9 mouse cellular contexts compared by ENCODE assay signal in the genomic region with DNA sequence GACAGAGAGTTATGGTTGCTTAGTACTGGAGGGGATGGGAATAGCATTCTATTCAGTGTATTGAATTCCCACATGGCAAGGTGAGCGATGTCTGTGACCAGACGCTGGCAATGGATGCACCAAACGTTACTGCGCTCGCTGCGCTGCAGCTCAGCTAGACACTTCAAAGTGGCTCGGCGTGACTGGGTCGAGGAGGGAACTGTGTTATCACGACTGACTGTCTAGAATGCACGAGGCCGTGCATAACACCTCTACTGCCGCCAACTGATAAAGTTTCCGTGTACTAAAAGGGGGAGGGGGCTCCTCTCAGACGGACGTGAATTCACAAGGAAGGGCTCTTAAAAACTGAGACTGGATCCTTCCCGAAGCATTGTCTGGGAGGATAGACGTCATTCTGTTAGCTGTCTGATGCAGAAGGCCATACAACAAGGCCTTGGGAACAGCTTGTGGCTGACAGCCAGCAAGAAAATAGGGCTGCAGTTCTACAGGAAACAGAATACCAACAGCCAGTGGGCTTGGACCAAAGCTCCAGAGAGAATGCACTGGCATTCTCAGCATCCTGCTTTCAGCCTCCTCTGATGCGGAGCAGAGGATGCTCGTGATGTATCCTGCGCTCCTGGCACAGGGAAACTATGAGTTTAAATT. TPM values are rescaled to one million over a fixed set of nuclear protein-coding genes. Genes with fewer than 3 reads are reported as not detected.
DNase-seq lines count a peak whose midpoint lies in the region; ATAC-seq and TF ChIP-seq lines count a peak whose summit lies in the region.
"Had no signal": no experiment of that assay in that cellular context is flagged by ENCODE, and none has a peak within 500 bp of the region (broad histone marks: within the 10 kb centered on the region; RNA-seq: fewer than 3 reads in every experiment).

No protein-coding gene starts in this region.

- peak; percentile 37; the same call in 1 of the 2 replicates for TF ChIP-seq EP300 in lung, postnatal 0 days (IDR thresholded peaks at IDR 0.05)

- peak; percentile 38 for DNase-seq in hindbrain, postnatal 0 days (ENCODE audit: low spot score)
- DNase-seq in hindbrain, embryonic 10.5 days (ENCODE audit: low spot score): no peak
- DNase-seq in adrenal gland, adult (ENCODE audit: inconsistent age in 2 of 2, low spot score in 1 of 2): peak; percentile 70 to 88
- DNase-seq in adrenal gland, adult 8-10 months: peak; percentile 54
- DNase-seq in lung, postnatal 0 days (ENCODE audit: low spot score): peak; percentile 52
- no peak for DNase-seq in retina, embryonic 14.5 days (ENCODE audit: low spot score)
- no peak for DNase-seq in natural killer cell, adult 2 months (ENCODE audit: low spot score in 2 of 2)
- DNase-seq: kidney, adult 2 months had no signal

- no peak overlapping the region for H3K9ac ChIP-seq in hindbrain, postnatal 0 days (replicated peaks; ENCODE audit: low read length)
- no peak overlapping the region for H3K9ac ChIP-seq in lung, postnatal 0 days (replicated peaks; ENCODE audit: low read depth)
- H3K9ac ChIP-seq: embryonic facial prominence, embryonic 15.5 days had no signal

- H3K27me3 ChIP-seq in hindbrain, postnatal 0 days (ENCODE audit: insufficient read depth, low read length): no peaks in the 10 kb centered on the region
- no peaks in the 10 kb centered on the region for H3K27me3 ChIP-seq in hindbrain, embryonic 10.5 days (ENCODE audit: insufficient read depth, poor library complexity, severe bottlenecking)
- H3K27me3 ChIP-seq in lung, postnatal 0 days (replicated peaks; ENCODE audit: insufficient read depth, low read length): no peaks in the 10 kb centered on the region
- H3K27me3 ChIP-seq: embryonic facial prominence, embryonic 15.5 days had no signal

- no peaks in the 10 kb centered on the region for H3K36me3 ChIP-seq in hindbrain, postnatal 0 days (ENCODE audit: insufficient read depth, low read length)
- no peaks in the 10 kb centered on the region for H3K36me3 ChIP-seq in hindbrain, embryonic 10.5 days
- no peaks in the 10 kb centered on the region for H3K36me3 ChIP-seq in lung, postnatal 0 days (ENCODE audit: insufficient read depth, low read length)
- H3K36me3 ChIP-seq: embryonic facial prominence, embryonic 15.5 days had no signal

- H3K9me3 ChIP-seq in hindbrain, postnatal 0 days (ENCODE audit: low read length): no peaks in the 10 kb centered on the region
- no peaks in the 10 kb centered on the region for H3K9me3 ChIP-seq in hindbrain, embryonic 10.5 days
- no peaks in the 10 kb centered on the region for H3K9me3 ChIP-seq in lung, postnatal 0 days (ENCODE audit: low read length)
- H3K9me3 ChIP-seq: embryonic facial prominence, embryonic 15.5 days had no signal

- 70% methylated on average over 21 of the region's 21 CpGs for WGBS in hindbrain, postnatal 0 days
- 82% methylated on average over 21 of the region's 21 CpGs for WGBS in hindbrain, embryonic 10.5 days
- 30% methylated on average over 21 of the region's 21 CpGs for WGBS in lung, postnatal 0 days

- no peaks in the 10 kb centered on the region for H3K4me1 ChIP-seq in hindbrain, postnatal 0 days (ENCODE audit: insufficient read depth, low read length)
- no peaks in the 10 kb centered on the region for H3K4me1 ChIP-seq in hindbrain, embryonic 10.5 days (replicated peaks)
- no peaks in the 10 kb centered on the region for H3K4me1 ChIP-seq in lung, postnatal 0 days (ENCODE audit: insufficient read depth, low read depth, low read length)
- H3K4me1 ChIP-seq: embryonic facial prominence, embryonic 15.5 days had no signal

- no peak overlapping the region for H3K27ac ChIP-seq in hindbrain, postnatal 0 days
- H3K27ac ChIP-seq in hindbrain, embryonic 10.5 days: no peak overlapping the region
- H3K27ac ChIP-seq in lung, postnatal 0 days (ENCODE audit: low read length): no peak overlapping the region
- H3K27ac ChIP-seq: embryonic facial prominence, embryonic 15.5 days had no signal

- H3K4me3 ChIP-seq in hindbrain, postnatal 0 days (ENCODE audit: low read length): no peak overlapping the region
- H3K4me3 ChIP-seq in hindbrain, embryonic 10.5 days: no peak overlapping the region
- no peak overlapping the region for H3K4me3 ChIP-seq in lung, postnatal 0 days (ENCODE audit: low read depth, low read length)
- H3K4me3 ChIP-seq: embryonic facial prominence, embryonic 15.5 days had no signal

- ATAC-seq in hindbrain, postnatal 0 days: peak; percentile 45
- ATAC-seq in lung, postnatal 0 days: peak; percentile 70

- no peak for TF ChIP-seq CTCF in hindbrain, postnatal 0 days (IDR thresholded peaks at IDR 0.05; ENCODE audit: low read depth)
- TF ChIP-seq CTCF in lung, postnatal 0 days (IDR thresholded peaks at IDR 0.05): no peak

- H3K4me2 ChIP-seq in hindbrain, postnatal 0 days (ENCODE audit: low read depth, low read length): no peak overlapping the region
- peak overlapping the region; percentile 28; the same call in 1 of the 2 replicates for H3K4me2 ChIP-seq in lung, postnatal 0 days (replicated peaks; ENCODE audit: low read depth, low read length)
- H3K4me2 ChIP-seq: embryonic facial prominence, embryonic 15.5 days had no signal

RNA-seq across cellular contexts. Expression of a gene that starts 6.8 kb away (rescaled TPM):
- total RNA-seq in hindbrain, postnatal 0 days (2014; rRNA removed): 52.3 and 52.7 TPM in 2 replicates
- 52.0 and 61.8 TPM in 2 replicates for polyA plus RNA-seq in hindbrain, postnatal 0 days (2015; fragmentation: Nextera tagmentation; extraction: Ambion mirVana)
- polyA plus RNA-seq in hindbrain, embryonic 10.5 days (2016; fragmentation: Nextera tagmentation; extraction: Ambion mirVana): 57.2 and 70.9 TPM in 2 replicates
- 100 to 1,000 TPM in 3 of 4 experiments, 10 to 100 TPM in 1; 98.3 to 130 (median 112) TPM for total RNA-seq in adrenal gland, adult 8-10 months (2022)
- polyA plus RNA-seq in lung, postnatal 0 days (2015; fragmentation: Nextera tagmentation; extraction: Ambion mirVana): 82.9 and 90.4 TPM in 2 replicates

Comparison
In these comparisons a context has a peak if more than half of its experiments do, and no peak if none do; other contexts are left out.
1. DNase-seq: peak in hindbrain, postnatal 0 days (single experiment), adrenal gland, adult (2 of 2), adrenal gland, adult 8-10 months (single experiment) and lung, postnatal 0 days (single experiment); none in hindbrain, embryonic 10.5 days (single experiment), retina, embryonic 14.5 days (single experiment) and natural killer cell, adult 2 months (0 of 2).